Mouse (Mus musculus) adrenal gland, adult 2 months (tissue): Measurements from ENCODE around the gene Irf7. TPM values are rescaled to one million over a fixed set of nuclear protein-coding genes. Genes with fewer than 3 reads are reported as not detected.

Source experiments
- DNase-seq: peaks from one replicate; pipeline ENCODE4 v3.0.0; 2021
- long read RNA-seq: library from polyadenylated mRNA; stranded (forward); transcript quantifications from one replicate; pipeline ENCODE4 v2.0.0, GENCODE M21; 2021
- polyA plus RNA-seq: library from polyadenylated mRNA; depleted of rRNA; stranded (reverse); fragments of >200 nt; gene quantifications from 2 replicates; pipeline ENCODE4 v1.2.3, GENCODE M21; 2012; rRNA removed
- total RNA-seq, 2 experiments: library from RNA; stranded (reverse); gene quantifications; 2 replicates each; pipeline ENCODE4 v1.2.3; 2021

Gene Irf7
- total RNA-seq (10 to 100 TPM in 1 of 2 experiments, 1 to 10 TPM in 1; 7.4 to 12.2 TPM), polyA plus RNA-seq (155 and 171 TPM in 2 replicates)
- long read RNA-seq, partial matches to known transcripts: 1 of 6 reads
- long read RNA-seq, other reads (novel, unspliced or antisense): 2 of 6 reads

DNA sequence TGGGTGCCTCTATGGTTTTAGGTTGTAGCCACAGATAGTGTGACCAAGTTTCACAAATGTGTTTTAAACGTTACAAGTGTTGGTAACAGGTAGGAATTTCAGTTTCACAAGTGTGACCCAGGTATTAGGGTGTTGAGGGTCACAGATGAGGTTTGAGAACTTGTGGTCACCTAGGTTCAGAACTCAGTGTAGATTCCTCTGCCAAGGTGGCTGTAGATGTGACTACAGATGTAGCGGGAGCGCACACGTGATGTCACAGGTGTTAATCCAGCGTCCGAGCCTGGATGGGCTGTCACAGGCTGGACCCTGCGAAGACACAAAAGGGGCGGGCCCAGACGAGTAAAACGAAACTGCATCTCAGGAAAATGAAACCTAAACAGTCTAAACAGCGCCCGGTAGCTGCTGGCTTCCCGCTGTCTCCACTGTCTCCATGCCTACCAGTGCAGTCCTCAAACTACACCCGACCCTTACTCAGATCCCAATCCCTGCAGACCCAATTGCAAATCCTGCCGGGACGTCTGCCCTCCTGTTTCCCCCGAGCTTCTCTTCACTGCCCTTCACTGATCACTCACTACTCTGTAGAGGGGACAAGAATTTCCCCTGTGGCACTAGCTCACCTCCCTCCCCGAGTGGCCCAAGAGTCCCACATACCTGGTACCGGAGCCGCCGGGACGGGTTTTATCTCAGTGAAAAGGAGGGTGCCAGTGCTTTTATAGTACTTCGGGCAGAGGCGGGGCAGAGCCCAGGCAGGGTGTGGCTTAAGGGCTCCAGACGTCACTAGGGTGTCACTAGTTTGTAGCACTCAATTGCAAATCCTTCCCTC is at the start of gene Irf7:
Irf7 (minus strand) TSS at position 743 of the 823 bp plus-strand sequence.
- peak; percentile 82 for DNase-seq

DNA sequence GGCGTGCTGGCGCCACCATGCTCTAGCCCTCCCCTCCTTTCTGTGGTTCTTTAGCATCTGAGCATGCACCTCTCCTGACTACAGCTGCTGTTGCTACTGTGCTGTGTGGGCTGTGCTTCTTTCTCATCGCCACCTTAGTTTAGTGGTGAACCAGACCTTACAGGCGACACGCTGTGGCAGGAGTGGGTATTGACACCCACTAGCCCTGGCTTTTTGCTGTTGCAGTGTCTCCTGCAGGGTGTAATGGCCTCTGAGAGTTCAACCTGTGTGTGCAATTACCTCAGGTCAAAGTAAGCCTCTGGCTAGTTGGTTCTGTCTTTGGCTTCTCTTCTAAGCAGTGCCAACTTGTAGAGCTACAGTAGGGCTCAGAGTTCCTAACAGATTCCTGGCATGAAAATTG is 49.7 kb upstream of the Irf7 start:
- peak; percentile 58 for DNase-seq

DNA sequence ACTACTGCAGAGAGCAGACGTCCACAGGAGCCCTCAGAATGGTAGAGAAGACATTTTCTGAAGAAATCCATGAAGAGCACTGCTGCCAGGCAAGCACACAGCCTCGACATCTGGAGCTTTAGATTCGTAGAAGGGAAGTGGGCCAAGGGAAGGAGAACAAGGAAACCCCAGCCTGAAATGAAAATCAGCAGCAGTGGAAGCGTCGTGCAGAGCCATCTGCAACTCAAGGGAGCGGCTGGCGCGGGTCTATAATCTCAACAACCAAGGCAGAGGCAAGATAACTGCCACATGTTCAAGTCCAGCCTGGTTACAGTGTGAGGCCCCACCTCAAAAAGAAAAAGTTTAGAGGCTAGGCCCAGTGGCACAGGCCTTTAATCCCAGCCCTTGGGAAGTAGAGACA is 48.8 kb upstream of the Irf7 start:
- DNase-seq: no peak

DNA sequence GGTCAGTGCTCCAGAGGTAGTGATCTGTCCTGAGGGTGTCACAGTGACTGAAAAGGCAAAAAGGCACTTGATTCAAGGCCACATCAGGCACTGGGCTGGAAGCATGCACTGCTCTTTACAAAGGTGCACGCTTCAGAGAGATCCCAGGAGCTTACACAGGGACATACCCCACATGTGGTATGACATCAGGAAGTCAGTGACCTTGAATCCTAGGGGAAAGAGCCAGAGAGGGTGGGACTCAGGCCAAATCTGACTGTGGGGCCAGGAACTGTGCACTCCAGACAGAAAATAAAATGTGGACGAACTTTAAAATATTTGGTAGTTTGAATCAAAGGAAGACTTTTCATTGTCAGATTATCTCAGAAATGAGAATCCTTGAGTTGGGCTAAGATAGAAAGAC is 48.1 kb upstream of the Irf7 start:
- DNase-seq: peak; percentile 72

DNA sequence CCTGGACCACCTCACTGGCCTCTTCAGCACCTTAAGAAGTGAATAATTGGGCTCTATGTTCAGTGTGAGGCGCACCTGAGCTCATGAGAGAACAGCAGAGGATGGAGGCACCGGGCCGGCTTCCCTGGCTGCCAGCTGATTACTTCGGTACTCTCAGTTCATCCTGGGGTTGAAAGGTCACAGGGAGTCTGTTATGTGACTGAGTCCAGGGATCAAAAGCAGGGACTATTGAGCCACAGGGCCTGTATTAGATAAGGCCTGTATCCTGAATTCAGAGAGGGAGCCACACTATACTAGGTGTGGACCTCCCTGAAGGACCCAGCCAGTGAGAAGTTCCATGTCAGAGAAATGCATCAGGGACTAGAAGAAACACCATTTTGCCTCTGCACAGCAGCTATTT is 38.3 kb upstream of the Irf7 start:
- no peak for DNase-seq

DNA sequence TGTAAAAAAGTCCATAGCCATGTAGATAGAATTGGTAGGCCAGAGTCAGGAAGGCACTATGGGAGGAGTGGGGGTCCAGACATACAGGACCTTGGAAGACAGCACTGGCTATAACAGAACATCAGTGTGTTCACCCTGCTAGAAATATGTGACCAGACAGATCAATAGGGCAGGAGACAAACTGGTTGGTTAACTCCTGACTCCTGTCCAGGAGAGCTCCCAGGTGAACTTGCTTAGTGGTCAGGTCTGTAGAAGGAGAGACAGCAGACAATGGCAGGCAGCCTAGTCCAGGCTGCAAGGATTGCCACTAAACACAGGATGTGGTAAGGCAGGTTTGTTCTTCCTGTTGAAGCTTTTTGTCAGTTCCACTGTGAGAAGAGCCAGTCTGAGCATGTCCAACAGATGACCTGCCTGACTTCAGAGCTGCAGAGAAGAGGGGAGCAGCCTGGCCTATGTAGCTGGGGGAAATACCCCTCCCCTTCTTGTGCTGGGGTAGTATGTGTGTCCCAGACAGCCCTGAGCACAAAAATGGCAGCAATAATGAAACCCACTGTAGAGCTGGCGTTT is 36.5 kb upstream of the Irf7 start:
- no peak for DNase-seq

DNA sequence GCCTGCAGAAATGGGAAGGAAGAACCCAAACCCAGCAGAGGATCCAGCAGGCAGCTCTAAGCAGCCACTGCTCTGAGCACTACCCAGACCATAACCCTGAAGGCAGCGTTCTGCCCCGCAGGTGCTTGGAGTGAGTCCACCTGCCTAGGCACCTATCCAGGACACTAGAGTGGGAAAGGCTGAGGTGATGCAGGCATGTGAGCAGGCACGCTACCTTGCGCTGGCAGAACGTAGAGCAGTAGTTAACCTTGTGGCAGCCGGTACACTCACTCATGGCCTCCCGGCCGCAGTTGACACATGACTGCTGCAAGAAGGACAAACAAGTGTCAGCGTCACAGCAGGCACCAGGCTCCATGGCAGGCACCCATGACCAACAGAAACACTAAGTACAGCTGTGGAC is 35.1 kb upstream of the Irf7 start:
- peak; percentile 65 for DNase-seq

DNA sequence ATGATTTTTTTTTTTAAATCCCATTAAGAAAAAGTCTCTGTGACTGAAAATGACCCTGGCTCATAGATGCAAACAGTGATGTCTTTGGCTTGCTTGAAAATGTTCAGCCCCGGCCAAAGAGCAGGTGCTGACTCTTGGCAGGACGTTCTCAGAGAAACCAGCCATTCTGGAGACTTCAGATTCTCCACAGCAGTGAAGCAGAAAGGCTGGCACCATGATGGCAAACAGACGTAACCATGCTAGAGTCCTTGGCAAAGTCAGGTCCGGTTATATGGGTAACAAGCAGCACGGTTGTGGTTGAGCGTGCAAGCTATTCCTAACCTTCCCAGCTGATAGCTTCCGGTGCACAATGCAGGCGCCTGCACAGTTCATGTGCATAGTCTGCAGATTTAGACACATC is 32.9 kb upstream of the Irf7 start:
- DNase-seq: no peak

DNA sequence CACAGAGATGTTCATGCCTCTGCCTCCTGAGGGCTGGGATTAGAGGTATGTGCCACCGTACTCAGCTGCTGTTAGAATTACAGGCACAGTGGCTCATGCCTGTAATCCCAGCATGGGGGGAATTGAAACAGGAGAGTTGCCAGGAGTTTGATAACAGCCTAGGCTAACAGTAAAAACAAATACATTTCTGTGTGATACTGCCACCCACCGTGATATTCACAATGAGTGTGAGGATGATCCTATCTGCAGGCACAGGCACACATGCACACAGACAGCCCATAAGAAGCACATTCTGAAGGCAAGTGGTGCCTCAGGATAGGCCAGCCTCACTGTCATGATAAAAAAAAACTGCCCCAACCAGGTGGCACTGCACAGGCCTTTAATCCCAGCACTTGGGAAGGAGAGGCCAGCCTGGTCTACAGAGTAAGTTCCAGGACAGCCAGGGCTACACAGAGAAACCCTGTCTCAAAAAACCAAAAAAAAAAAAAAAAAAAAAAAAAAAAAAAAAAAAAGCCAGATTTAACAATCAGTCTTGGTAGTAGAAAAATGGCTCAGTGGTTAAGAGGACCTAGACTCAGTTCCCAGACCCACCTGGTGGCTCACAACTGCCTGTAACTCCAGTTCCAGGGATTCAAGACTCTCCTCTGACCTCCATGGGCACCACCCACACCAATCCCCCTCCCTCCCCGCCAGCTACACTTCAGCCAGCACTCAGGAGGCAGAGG is 31.8 kb upstream of the Irf7 start:
- no peak for DNase-seq

DNA sequence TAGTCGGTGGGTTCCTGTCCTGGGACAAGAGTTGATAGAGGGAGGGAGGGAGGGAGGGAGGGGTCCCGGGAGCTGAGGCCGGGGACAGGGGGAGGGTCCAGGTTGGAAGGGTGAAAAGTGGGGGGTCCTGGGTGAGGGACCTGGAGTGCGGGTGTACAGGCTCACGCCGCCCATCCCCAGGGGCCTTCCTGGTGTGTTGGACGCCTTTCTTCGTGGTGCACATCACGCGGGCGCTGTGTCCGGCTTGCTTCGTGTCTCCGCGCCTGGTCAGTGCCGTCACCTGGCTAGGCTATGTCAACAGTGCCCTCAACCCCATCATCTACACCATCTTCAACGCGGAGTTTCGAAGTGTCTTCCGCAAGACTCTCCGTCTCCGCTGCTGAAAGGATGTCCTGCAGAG is 28.2 kb upstream of the Irf7 start:
- no peak for DNase-seq

DNA sequence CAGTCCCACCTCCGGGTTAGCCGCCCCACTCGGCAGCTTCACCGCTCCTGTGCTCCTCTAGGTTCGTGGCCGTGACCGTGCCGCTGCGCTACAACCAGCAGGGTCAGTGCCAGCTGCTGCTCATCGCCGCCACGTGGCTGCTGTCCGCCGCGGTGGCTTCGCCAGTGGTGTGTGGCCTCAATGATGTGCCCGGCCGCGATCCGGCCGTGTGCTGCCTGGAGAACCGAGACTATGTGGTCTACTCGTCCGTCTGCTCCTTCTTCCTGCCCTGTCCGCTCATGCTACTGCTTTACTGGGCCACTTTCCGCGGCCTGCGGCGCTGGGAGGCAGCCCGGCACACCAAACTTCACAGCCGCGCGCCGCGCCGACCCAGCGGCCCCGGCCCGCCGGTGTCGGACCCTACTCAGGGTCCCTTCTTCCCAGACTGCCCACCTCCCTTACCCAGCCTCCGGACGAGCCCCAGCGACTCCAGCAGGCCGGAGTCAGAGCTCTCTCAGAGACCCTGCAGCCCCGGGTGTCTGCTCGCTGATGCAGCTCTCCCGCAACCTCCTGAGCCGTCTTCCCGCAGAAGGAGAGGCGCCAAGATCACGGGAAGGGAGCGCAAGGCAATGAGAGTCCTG is 27.7 kb upstream of the Irf7 start:
- DNase-seq: peak; percentile 74

DNA sequence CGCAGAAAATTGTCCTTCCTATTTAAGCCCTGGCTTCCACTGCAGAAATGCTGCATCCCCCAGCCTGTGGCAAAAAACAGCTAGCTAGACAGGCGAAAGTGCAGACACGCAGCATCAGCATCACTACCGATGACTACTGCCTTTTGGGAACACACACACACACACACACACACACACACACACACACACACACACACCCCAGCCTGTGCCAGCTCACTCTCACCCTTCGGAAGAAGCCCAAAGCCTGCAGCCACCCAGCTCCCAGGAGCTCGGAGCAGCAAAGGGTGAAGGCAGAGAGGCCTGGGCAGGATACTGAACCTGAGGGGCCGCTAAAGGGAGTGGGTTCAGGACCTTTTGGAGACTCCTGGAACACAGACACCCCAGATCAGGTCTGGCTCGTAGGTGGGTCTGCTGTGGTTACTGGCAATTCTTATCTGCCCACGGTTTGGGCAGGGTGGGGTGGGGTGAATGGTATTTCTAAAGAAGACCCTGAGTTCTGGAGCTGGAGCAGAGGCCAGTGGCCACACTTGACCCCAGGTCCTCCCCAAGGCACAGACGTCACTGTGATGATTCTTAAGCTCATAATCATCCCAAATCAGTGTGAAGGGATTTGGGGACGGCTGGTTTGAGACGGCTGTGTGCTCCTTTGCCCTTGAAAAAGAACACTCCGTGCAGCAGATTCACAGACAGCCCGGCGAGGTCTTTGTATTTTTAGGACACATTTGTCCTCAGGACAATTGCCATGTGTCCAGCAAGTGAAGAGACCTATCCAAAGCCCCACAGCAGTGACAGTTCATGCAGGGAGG is 26.5 kb upstream of the Irf7 start:
- no peak for DNase-seq

DNA sequence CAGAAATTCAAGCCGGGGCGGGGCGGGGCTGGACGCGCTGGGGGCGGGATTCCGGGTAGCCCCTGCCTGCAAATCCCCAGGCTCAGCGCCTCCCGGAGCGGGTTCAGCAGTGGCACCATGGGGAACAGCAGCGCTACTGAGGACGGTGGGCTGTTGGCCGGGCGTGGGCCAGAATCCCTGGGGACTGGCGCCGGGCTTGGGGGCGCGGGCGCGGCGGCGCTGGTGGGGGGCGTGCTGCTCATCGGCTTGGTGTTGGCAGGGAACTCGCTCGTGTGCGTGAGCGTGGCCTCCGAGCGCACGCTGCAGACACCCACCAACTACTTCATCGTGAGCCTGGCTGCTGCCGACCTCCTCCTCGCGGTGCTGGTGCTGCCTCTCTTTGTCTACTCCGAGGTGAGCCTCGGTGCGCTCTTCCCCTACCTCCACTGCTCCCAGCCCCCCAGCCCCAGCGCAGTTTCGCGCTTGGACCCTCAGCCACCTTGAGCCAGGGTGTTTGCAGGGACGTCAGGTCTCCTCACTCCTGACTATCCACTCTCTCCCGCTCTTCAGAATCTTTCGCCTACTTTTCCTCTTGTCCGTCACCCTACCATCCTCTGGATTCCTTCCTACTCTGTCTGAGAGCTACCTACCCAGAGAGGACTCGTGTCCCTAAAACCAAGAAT is 25.8 kb upstream of the Irf7 start, which contains the start of gene Drd4:
Drd4 (plus strand) TSS at position 86 of the 662 bp plus-strand sequence.
- DNase-seq: no peak

DNA sequence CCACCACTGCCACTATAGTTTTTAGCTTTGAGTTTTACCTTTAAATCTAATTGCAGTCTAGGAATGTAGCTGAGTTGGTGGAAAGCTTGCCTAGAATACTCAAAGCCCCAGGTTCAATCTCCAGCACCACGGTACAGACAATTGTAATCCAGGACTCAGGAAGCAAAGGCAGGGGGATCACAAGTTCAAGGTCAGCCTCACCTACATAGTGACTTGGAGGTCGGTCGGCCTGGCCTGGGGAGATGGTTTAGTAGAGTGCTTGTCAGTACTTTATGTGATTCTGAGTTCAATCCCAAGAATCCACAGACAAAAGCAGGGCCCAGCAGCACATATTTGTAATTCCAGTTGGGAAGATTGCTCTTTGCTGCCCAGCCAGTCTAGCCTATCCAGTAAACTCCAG is 21.8 kb upstream of the Irf7 start:
- no peak for DNase-seq

DNA sequence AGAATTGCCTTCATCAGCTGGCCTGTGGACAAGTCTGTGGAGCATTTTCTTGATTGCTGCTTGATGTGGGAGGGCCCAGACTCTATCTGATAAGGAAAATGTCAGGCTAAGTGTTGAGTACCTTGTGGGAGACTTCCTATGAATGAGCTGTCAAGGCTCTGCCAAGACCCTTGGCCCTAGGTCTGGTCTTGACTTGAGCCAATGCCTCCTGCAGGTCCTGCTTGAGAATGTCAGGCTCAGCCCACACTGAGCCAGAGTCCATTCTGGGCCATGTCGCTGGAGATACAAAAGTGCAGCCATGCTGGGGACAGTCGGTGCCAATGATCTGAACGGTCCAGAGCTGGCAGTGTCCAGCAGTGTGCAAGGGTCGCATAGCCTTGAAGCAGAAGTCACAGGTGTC is 16.5 kb upstream of the Irf7 start:
- DNase-seq: no peak

DNA sequence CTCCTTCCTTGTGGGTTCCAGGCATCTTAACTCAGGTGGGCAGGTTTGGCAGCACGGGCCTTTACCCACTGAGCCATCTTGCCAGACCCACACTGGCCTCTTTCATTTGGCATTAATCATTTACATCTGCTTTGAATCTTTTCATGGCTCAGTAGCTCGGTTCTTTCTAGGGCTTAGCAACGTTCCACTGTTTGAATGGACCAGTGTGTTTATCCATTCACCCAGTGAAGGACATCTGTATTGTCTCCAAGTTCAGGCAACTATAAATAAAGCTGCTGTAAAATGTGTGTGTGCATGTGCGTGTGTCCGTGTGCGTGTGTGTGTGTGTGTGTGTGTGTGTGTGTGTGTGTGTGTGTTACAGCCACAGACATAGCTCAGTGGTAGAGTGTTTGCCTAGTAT is 15.2 kb upstream of the Irf7 start:
- DNase-seq: no peak

DNA sequence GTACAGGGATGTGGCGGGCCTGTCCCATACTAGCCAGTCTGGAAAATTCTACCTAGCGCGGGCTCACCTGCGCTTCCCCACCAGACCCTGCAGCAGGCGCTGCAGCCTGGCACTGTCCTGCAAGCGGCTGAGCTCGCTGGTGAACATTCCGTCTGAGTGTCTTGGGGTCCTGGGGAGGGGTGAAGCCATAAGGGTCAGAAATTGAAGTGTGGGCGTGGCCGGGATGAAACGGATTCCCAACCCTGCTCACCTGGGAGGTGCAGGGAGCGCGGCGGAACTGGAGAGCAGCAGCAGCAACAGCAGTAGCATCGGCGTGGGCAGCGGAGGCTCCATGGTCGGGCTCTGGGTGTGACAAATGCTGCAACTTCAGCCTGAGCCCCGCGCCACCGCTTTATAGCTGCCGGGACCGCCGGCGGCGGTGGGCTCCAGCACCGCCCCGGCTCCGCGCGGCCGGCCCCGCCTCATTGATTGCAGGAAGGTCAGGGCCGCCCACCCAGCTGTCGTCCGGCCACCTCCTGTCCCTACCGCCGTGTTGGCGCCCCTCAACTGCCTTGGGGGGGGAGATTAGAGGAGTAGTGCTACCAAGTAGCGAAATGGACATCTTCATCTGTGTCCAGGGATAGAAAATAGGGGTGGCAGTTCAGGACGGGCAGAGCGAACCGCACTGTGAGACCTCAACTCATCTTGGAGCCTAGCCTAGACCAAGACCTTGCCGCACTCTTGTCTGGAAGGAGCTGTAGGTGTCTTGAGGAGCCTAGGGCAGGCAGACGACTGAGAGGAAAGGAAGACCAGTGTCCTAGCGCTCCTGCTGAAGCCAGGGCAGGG is 12.7 kb upstream of the Irf7 start, which contains the start of gene Sct:
Sct (minus strand) TSS at position 368 of the 825 bp plus-strand sequence.
- DNase-seq: no peak

DNA sequence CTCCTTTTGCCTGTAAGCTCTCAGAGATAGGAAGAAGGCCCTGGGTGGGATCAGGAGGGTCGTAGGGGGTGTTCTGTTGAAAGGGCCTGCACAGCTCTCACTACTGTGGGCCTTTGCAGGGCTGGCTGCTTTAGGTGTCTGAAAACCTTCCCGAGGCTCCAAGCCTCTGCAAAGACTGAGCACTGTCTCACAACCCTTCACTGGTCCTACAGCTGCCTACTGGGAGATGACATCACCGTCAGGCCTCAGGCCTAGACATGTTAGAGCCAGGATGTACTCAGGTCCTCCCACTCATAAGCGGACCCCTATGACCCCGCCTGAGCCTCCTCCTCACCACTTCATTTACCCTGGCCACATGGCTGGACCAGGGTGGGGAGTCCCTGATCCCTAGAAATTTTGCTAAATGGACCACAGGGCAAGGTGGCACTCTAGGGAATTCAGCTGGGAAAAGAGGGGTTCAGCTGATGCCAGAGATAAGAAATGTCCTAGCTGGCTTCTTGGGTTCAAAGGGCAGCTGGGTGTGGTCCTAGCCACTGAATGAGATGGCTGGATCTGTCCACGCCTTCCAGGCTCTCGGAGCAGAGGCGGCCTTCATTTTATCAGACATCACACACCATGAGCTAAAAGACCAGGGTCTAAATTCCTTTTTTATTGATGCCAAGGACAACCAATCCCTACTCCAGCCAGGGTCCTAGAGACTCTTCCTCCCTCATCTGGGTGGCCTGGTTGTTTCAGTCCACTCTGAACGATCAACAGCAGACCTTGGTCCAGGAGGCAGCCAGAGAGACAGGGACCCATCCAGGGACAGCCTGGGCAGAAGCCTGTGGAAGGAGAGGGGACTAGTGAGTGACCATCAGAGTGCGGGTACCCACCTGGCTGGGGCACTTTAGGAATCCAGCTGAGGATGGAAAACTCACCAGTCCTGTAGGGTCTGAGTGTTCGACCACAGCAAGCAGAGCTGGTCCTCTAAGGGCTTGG is 11.7 kb upstream of the Irf7 start:
- DNase-seq: no peak

DNA sequence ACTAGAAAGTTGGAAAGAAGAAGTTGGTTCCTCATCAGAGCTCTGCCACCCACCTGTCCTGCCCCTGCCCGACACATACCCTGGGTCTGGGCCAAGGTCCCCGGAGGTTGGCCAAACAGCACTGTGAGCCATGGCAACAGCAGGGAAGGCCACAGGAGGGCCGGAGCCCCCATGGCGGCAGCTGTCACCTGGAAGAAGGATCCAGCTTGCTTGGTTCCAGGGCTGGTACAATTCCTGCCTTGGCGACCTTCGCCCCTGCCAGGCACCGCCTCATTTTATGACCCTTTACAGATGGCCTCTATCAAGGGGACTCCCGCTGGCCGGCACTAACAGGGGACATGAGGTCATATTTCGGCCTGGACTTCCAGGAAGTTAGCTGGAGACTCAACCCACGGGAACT is 10.3 kb upstream of the Irf7 start, which contains the start of gene Cdhr5:
Cdhr5 (minus strand) TSS at position 241 of the 400 bp plus-strand sequence.
- peak; percentile 51 for DNase-seq
